Mouse (Mus musculus) lung, adult 2 months (tissue): ENCODE measurements around the gene Tpm1.

ENCODE experiments used
- CTCF ChIP-seq: fragments of 200-500 bp; IDR thresholded peaks from 2 replicates; pipeline ENCODE4 v1.5.1; 2011; ENCODE audit warnings: mild to moderate bottlenecking, low read length, control low read depth; ENCODE audit not compliant: insufficient read depth
- POLR2A ChIP-seq: fragments of 200-500 bp; IDR thresholded peaks from 2 replicates; pipeline ENCODE4 v1.6.1; 2011; ENCODE audit warnings: low read depth, mild to moderate bottlenecking, control low read depth, low read length, borderline replicate concordance; ENCODE audit errors: extremely low read depth

DNA sequence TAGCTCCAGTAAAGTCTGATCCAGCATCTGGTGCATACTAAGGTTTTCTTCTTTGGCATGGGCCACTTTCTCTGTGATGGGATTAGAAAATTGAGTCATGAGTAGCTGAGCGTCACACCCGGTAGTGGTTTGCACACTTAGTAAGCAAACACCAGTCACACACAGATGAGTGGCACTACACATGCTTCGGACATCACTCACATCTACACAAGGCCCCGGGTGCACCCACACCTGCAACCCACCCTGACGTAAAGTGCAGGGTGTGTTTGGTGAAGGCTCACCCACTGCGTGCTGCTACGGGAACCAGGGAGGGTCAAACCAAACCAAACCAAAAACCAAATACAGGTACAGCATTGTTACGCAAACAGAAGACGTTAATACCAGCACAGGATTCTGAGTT lies 25.8 kb downstream of the Tpm1 start:
- TF ChIP-seq CTCF = no peak
- TF ChIP-seq POLR2A = no peak
